Mouse (Mus musculus) induced T-regulatory cell, adult 2 months (primary cell): ENCODE results near the gene Eng.

Experiments used
- DNase-seq: peaks from one replicate; pipeline ENCODE4 v3.0.0-alpha.2; 2012; ENCODE audit warnings: low read depth

Gene Eng

GRCm38 (mm10) chr2:32681754-32682153 lies 35.4 kb downstream of the Eng start:
- no peak for DNase-seq

- no peak for DNase-seq
These were observed 36.5 kb downstream of the Eng start for GRCm38 (mm10) chr2:32682721-32683417.

GRCm38 (mm10) chr2:32683701-32684100 lies 37.3 kb downstream of the Eng start:
- DNase-seq = no peak

- no peak for DNase-seq
These were observed 38.5 kb downstream of the Eng start for GRCm38 (mm10) chr2:32684681-32685428.

GRCm38 (mm10) chr2:32685807-32686206 lies 39.4 kb downstream of the Eng start:
- no peak for DNase-seq

- no peak for DNase-seq
These were observed 40.2 kb downstream of the Eng start for GRCm38 (mm10) chr2:32686640-32687039.

GRCm38 (mm10) chr2:32687562-32687961 lies 41.2 kb downstream of the Eng start:
- DNase-seq = no peak

GRCm38 (mm10) chr2:32689420-32689819 lies 43.0 kb downstream of the Eng start:
- peak; percentile 96 for DNase-seq

- no peak for DNase-seq
These were observed 44.6 kb downstream of the Eng start for GRCm38 (mm10) chr2:32691041-32691440.

- no peak for DNase-seq
These were observed 46.1 kb downstream of the Eng start for GRCm38 (mm10) chr2:32692496-32692895.

- peak; percentile 29 for DNase-seq
These were observed 46.9 kb downstream of the Eng start for GRCm38 (mm10) chr2:32693282-32693681.

GRCm38 (mm10) chr2:32693823-32694411 lies 47.5 kb downstream of the Eng start:
- peak; percentile 99 for DNase-seq

GRCm38 (mm10) chr2:32694691-32695090 lies 48.3 kb downstream of the Eng start:
- no peak for DNase-seq

- no peak for DNase-seq
These were observed 53.3 kb downstream of the Eng start for GRCm38 (mm10) chr2:32699680-32700079.

GRCm38 (mm10) chr2:32700966-32701743 lies 54.8 kb downstream of the Eng start:
- no peak for DNase-seq

- no peak for DNase-seq
These were observed 56.7 kb downstream of the Eng start for GRCm38 (mm10) chr2:32703046-32703445.

GRCm38 (mm10) chr2:32704021-32704421 lies 57.6 kb downstream of the Eng start, which contains the start of gene Fpgs:
Gene Fpgs, minus strand, starts transcription at chr2:32704145.
- DNase-seq = no peak

GRCm38 (mm10) chr2:32705018-32705417 lies 58.6 kb downstream of the Eng start:
- DNase-seq = no peak

- DNase-seq = no peak
These were observed 60.6 kb downstream of the Eng start for GRCm38 (mm10) chr2:32706971-32707370.

- peak; percentile 86 for DNase-seq
These were observed 62.2 kb downstream of the Eng start for GRCm38 (mm10) chr2:32708643-32709042.

- DNase-seq = no peak
These were observed 63.2 kb downstream of the Eng start for GRCm38 (mm10) chr2:32709521-32710137.

- DNase-seq = no peak
These were observed 64.0 kb downstream of the Eng start for GRCm38 (mm10) chr2:32710425-32710824.
